Mouse (Mus musculus) liver (tissue): ENCODE data around the gene Gm12394.
"Not testable (repeated sequence)": the region's sequence is repeated elsewhere in the genome, so short reads cannot be mapped to it uniquely, and the experiment has no call there.

ENCODE experiments used
- DNase-seq: peaks from one replicate; pipeline ENCODE4 v3.0.0-alpha.2; 2020; ENCODE audit warnings: mixed read lengths

The Gm12394 gene

GRCm38 (mm10) chr4:42853788-42854187 lies 2.8 kb downstream of the Gm12394 start, which contains the start of gene Fam205a1:
Fam205a1 (minus strand) TSS chr4:42853888.
- DNase-seq, result not testable (repeated sequence)

- not testable (repeated sequence) for DNase-seq
Measured at GRCm38 (mm10) chr4:42773893-42774292, 82.7 kb downstream of the Gm12394 start, which contains the start of gene Ccl21a. Ccl21a (minus strand) TSS chr4:42773993.

GRCm38 (mm10) chr4:42756477-42756876 lies 100.1 kb downstream of the Gm12394 start, which contains the start of gene Ccl19:
Ccl19 (minus strand) TSS chr4:42756577.
- DNase-seq, result not testable (repeated sequence)

- not testable (repeated sequence) for DNase-seq
Measured at GRCm38 (mm10) chr4:42735245-42735644, 121.3 kb downstream of the Gm12394 start, which contains the start of gene 4930578G10Rik. 4930578G10Rik (plus strand) TSS chr4:42735545.
